Mouse (Mus musculus) liver, postnatal 0 days (tissue): ENCODE measurements around the gene Yjefn3.

Experiments used
- CTCF ChIP-seq: sonication (generic); IDR thresholded peaks from 2 replicates; pipeline ENCODE4 v1.5.1; 2016; ENCODE audit warnings: antibody characterized with exemption, low read depth
- EP300 ChIP-seq: IDR thresholded peaks from 2 replicates; pipeline ENCODE4 v1.6.1; 2016; ENCODE audit warnings: antibody characterized with exemption, low read depth, mild to moderate bottlenecking

- no peak for TF ChIP-seq CTCF
- TF ChIP-seq EP300 = no peak
These were observed 21.7 kb downstream of the Yjefn3 start for GRCm38 (mm10) chr8:69880841-69881240.
